Mouse (Mus musculus): Measurements from ENCODE around the gene Skint7. TPM values are rescaled to one million over a fixed set of nuclear protein-coding genes. Genes with fewer than 3 reads are reported as not detected.

Skint7 gene
- polyA plus RNA-seq (2012; fragmentation: generic; extraction: Trizol) = not detected

GRCm38 (mm10) chr4:111972623-111973022 lies at the start of gene Skint7:
TSS of gene Skint7 (plus strand) at chr4:111972923.

GRCm38 (mm10) chr4:112005969-112006368 lies 33.2 kb downstream of the Skint7 start, which contains the start of gene Skint1:
TSS of gene Skint1 (plus strand) at chr4:112006269.

Other genes with a start within 250 kb of the Skint7 start
- under 1 TPM in 1 of 2 experiments, not detected in 1; 0.02 TPM for gene Slc5a9, start 70.0 kb upstream of the Skint7 start, polyA plus RNA-seq (2012; fragmentation: generic; extraction: Trizol)
- not detected for gene Skint8, start 53.5 kb upstream of the Skint7 start, polyA plus RNA-seq (2012; fragmentation: generic; extraction: Trizol)
- gene Skint1, start 33.3 kb downstream of the Skint7 start, polyA plus RNA-seq (2012; fragmentation: generic; extraction: Trizol) = not detected
- not detected for gene Skint4, start 99.1 kb downstream of the Skint7 start, polyA plus RNA-seq (2012; fragmentation: generic; extraction: Trizol)

All from C3H10T1/2 (cell line).